Mouse (Mus musculus): Measurements from ENCODE around the gene Urod.

Urod gene

GRCm38 (mm10) chr4:116993672-116994621 is at the start of gene Urod:
Gene Urod, minus strand, starts transcription at chr4:116994413.
- DNase-seq (ENCODE audit: low spot score in 2 of 2), result peak; percentile 90 to 91

GRCm38 (mm10) chr4:117041283-117041721 is 47.1 kb upstream of the Urod start:
- DNase-seq (ENCODE audit: low spot score in 2 of 2), result no peak

GRCm38 (mm10) chr4:117040791-117041190 is 46.6 kb upstream of the Urod start:
- DNase-seq (ENCODE audit: low spot score in 2 of 2), result no peak

GRCm38 (mm10) chr4:117039925-117040687 is 45.9 kb upstream of the Urod start:
- peak in 1 of 2 experiments; percentile 12 for DNase-seq (ENCODE audit: low spot score in 2 of 2)

- no peak for DNase-seq (ENCODE audit: low spot score in 2 of 2)
Observed at GRCm38 (mm10) chr4:117031105-117031504, 36.9 kb upstream of the Urod start.

DNA sequence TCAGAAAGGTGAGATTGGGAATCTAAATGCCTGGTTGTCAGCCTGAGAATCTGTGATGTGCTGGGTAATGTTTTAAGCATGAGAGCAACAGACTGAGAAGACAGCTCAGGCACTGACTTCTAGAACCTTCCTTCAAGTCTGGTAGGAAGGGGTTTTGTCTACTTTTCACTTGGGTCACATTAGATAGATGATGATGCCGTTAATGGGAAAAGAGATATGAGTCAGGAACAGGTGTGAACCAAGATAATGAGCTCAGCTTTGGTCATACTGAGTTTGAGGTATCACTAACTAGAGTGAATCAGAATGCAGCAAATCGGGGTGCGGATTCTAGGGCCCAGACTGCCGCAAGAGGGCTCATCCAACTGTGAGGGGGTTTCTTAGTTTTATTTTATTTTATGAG is 29.3 kb upstream of the Urod start:
- no peak for DNase-seq (ENCODE audit: low spot score in 2 of 2)

- peak; percentile 80 to 87 for DNase-seq (ENCODE audit: low spot score in 2 of 2)
Observed at GRCm38 (mm10) chr4:117019206-117020134, 25.3 kb upstream of the Urod start, which contains the start of gene Eif2b3. Gene Eif2b3, plus strand, starts transcription at chr4:117019402.

DNA sequence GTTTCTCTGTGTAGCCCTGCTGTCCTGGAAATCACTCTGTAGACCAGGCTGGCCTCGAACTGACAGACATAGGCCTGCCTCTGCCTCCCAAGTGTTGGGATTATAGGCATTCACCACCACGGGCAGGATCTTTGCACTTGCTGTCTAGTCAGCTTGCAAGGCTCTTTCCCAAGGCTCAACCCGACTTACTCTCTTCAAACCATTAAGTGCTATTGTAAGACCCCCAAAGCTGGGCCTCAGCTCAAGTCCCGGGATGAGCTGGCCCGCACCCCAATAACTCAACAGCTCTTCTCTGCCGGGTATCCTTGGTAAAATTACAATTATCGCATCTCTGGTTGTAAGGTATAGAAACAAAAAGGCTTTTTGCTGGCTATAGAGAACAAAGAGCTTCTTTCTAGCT is 24.1 kb upstream of the Urod start:
- DNase-seq (ENCODE audit: low spot score in 2 of 2), result no peak

- no peak for DNase-seq (ENCODE audit: low spot score in 2 of 2)
Observed at GRCm38 (mm10) chr4:117017738-117018137, 23.5 kb upstream of the Urod start.

DNA sequence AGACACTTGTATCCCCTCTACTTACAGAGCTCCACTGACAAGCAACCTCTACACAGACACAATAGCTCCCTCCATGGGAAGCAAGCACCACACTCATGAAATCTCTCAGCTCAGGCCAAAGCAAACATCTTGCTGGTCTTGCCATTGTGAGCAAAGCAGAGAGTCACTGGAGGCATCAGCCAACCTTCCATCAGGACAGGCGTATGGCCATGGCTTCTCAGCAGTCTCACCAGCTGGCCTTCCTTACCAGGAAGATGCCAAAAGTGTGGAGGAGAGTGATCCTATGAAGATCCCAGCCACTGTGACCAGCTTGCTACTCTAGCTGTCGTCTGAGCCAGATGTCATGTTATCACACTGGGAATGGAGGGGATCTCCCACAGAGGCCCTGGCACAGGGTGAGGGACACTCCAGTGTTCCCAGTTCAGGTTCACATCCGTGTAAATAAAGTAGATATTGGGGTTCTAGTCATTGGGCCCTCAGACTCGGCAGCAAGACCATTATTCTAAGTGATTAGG is 20.7 kb upstream of the Urod start:
- no peak for DNase-seq (ENCODE audit: low spot score in 2 of 2)

DNA sequence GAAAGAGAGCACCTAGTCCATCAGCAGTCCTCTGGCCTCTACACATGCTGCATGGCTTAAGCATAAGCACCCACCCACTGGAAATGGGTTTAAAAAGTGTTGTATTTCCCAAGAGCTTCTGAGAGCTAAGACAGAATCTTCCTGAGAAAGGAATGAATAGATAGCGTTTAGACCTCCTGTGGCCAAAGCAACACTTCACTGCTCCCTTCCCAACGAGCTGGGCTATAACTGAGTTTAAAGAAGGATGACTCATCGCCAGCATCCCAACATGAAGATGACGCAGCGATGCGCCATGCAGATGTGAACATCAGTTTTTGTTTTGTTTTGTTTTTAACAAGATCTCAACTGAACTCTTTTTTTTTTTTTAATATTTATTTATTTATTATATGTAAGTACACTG is 19.4 kb upstream of the Urod start:
- DNase-seq (ENCODE audit: low spot score in 2 of 2), result no peak

DNA sequence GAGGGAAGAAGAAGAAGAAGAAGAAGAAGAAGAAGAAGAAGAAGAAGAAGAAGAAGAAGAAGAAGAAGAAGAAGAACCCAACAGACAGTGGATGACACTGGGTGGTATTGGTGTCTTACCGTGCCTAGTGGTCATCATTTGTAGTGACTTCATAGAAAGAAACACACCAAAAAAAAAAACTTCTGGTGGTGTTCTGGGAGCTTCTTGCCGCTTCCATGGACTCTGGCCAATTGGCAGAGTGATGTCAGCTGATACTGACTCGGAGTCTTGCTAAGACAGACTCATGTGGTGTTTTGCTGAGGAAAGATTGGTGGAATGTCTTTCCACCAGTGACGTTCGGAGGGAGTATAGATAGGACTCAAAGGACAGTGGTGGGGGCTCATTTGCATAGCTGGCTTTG is 16.0 kb upstream of the Urod start:
- no peak for DNase-seq (ENCODE audit: low spot score in 2 of 2)

DNA sequence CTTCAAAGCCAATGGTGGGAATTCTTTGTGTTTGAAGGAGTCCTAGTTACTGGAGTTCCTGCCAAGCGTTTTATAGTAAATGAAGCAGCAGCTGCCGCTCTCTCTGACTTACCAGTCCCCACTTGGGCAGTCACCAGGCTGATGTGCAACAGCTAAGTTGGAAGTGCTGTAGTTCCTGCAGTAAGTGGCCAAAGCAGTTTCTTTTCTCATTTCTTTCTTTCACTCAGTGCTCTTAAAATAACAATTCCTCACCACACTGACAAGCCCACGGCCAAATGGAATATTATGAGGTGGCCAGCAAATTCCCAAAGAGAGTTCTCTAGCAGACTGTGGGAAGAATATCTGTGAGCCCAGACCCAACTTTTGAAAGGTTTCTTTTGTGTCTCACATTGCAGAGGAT is 12.8 kb upstream of the Urod start:
- DNase-seq (ENCODE audit: low spot score in 2 of 2), result no peak

DNA sequence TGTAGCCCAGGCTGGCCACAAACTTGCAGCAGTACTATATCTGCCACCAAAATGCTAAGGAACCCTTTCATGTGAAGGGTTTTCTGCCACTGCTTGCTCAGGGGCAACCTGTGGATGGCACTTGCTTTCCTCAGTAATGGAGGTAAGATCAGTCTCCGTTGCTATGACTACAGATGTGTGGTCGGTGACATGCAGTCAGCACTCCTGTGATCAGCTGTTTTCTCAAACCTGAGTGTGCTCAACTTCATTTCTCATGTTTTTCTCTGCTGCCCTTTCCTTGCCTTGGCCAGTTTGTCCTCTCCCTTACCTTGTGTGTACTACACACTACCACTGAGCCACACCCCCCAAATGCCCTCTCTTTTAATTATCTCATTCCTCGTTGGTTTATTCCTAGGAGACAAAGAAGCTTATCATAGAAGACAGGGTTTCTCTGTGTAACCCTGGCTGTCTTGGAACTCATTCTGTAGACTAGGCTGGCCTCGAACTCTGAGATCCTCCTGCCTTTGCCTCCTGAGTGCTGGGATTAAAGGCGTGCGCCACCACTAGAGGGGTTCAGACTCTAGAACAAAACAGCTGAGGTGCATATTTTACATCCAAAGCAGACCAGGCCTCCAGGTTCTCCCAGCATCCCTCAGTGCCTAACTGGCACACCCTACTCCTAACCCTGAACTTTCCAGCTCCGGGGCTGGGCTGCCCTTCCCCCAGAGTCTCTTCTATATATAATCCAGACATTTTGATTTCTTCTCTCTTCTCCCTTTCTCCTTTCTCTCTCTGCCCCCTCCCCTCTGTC is 11.6 kb upstream of the Urod start:
- DNase-seq (ENCODE audit: low spot score in 2 of 2), result no peak

DNA sequence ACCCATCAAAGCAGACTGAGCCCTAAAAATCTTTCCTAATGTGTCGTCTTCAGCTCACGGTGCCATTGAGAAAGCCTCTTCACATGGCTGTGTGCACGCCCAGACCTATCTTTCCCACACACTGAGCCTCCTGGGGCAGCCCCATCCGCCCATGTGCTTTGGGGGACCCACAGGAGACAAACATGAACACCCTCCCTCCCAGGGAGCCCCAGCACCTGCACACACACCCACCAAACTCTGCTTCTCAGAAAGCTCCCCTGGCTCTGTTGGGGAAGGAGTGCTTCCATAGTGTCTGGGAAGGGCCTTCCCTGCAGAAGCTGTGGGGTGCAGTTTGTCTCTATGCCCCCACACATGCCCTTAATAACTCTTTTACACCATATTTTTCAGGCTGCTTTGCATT is 10.4 kb upstream of the Urod start:
- no peak for DNase-seq (ENCODE audit: low spot score in 2 of 2)

DNA sequence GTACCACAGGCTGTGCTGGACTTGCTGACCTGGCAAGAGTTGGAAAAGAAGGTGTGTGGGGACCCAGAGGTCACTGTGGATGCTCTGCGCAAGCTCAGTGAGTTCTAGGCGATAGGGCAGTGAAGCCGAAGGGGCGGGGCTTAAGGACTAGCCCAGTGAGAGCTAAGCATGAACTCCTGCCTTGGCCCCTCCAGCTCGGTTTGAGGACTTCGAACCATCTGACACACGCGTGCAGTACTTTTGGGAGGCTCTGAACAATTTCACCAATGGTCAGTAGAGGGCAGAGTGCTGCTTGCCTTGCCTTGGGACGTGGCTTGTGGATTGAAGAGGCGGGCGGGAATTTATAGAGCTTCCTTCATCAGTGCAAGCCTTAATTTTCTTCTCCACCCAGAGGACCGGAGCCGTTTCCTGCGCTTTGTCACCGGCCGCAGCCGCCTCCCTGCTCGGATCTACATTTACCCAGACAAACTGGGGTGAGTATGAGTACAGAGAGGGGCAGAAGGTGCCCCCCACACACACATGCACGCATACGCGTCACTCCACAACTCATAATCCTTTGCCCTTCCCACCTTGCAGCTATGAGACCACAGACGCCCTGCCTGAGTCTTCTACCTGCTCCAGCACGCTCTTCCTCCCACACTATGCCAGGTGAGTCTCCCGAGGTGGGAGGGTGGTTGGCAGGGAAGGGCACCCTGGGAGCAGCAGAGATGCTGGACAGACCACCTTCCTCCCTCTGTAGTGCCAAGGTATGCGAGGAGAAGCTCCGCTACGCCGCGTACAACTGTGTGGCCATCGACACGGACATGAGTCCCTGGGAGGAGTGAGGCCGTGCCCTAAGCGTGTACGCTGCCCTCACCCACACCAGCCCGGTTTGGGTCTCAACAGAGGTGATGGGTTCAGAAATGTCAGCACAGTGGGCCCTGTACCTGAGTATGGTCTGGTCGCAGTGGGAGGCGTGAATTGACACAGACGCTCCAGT is 8.6 kb upstream of the Urod start:
- peak in 1 of 2 experiments; percentile 66 for DNase-seq (ENCODE audit: low spot score in 2 of 2)

DNA sequence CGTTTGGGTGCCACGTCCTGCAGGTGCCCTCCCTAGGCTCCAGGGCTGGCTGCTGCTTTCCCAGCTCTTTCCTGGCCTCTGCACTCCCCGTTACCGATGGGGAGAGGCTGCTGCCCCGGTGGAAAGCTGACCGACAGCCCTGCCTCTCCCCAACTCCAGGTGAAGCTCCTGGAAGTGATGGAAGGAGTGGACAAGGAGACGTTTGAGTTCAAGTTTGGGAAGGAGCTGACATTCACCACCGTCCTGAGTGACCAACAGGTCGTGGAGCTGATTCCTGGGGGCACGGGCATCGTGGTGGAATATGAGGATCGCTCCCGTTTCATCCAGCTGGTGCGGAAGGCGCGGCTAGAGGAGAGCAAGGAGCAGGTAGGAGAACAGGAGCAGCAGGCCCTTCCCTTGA is 7.7 kb upstream of the Urod start:
- no peak for DNase-seq (ENCODE audit: low spot score in 2 of 2)

GRCm38 (mm10) chr4:116999513-117000154 is 5.4 kb upstream of the Urod start:
- DNase-seq (ENCODE audit: low spot score in 2 of 2), result no peak

GRCm38 (mm10) chr4:116995798-116996135 is 1.6 kb upstream of the Urod start:
- DNase-seq (ENCODE audit: low spot score in 2 of 2), result no peak

All from frontal cortex, postnatal 14 days (tissue).